Mouse (Mus musculus): ENCODE measurements around the gene St3gal3.

- TF ChIP-seq POLR2A (IDR thresholded peaks at IDR 0.05; ENCODE audit: borderline replicate concordance, control insufficient read depth, low read depth, low read length) (no peak), CTCF (IDR thresholded peaks at IDR 0.05; ENCODE audit: control insufficient read depth, insufficient read depth, low read length) (no peak)
These were observed 219.1 kb downstream of the St3gal3 start for GRCm38 (mm10) chr4:117915489-117916105.

Data from bone marrow, adult 2 months (tissue).